Mouse (Mus musculus) adrenal gland, adult 2 months (tissue): ENCODE data around the gene Casz1. TPM values are rescaled to one million over a fixed set of nuclear protein-coding genes. Genes with fewer than 3 reads are reported as not detected.

Source experiments
- DNase-seq: peaks from one replicate; pipeline ENCODE4 v3.0.0; 2021
- polyA plus RNA-seq: library from polyadenylated mRNA; depleted of rRNA; stranded (reverse); fragments of >200 nt; gene quantifications from 2 replicates; pipeline ENCODE4 v1.2.3, GENCODE M21; 2012
- total RNA-seq, 2 experiments: library from RNA; stranded (reverse); gene quantifications; 2 replicates each; pipeline ENCODE4 v1.2.3; 2021

The Casz1 gene
- total and polyA plus RNA-seq, 3 experiments: 4.3 to 7.4 (median 5.5) TPM

GRCm38 (mm10) chr4:148844921-148845320 lies 40.7 kb downstream of the Casz1 start:
- no peak for DNase-seq

GRCm38 (mm10) chr4:148846203-148846602 lies 42.0 kb downstream of the Casz1 start:
- DNase-seq: peak; percentile 83

GRCm38 (mm10) chr4:148846724-148847123 lies 42.5 kb downstream of the Casz1 start:
- no peak for DNase-seq

GRCm38 (mm10) chr4:148847636-148848035 lies 43.4 kb downstream of the Casz1 start:
- no peak for DNase-seq

- DNase-seq: no peak
Measured at GRCm38 (mm10) chr4:148849437-148849836, 45.2 kb downstream of the Casz1 start.

GRCm38 (mm10) chr4:148853057-148853456 lies 48.8 kb downstream of the Casz1 start:
- no peak for DNase-seq

GRCm38 (mm10) chr4:148854093-148854492 lies 49.9 kb downstream of the Casz1 start:
- no peak for DNase-seq

- no peak for DNase-seq
Measured at GRCm38 (mm10) chr4:148855527-148855926, 51.3 kb downstream of the Casz1 start.

GRCm38 (mm10) chr4:148856216-148856615 lies 52.0 kb downstream of the Casz1 start:
- DNase-seq: no peak

GRCm38 (mm10) chr4:148857398-148858084 lies 53.3 kb downstream of the Casz1 start:
- DNase-seq: no peak

- peak; percentile 54 for DNase-seq
Measured at GRCm38 (mm10) chr4:148858194-148858593, 54.0 kb downstream of the Casz1 start.

GRCm38 (mm10) chr4:148859415-148859814 lies 55.2 kb downstream of the Casz1 start:
- no peak for DNase-seq

- no peak for DNase-seq
Measured at GRCm38 (mm10) chr4:148859906-148860491, 55.8 kb downstream of the Casz1 start.

GRCm38 (mm10) chr4:148860636-148861035 lies 56.4 kb downstream of the Casz1 start:
- DNase-seq: no peak

- no peak for DNase-seq
Measured at GRCm38 (mm10) chr4:148866812-148867470, 62.7 kb downstream of the Casz1 start.

GRCm38 (mm10) chr4:148867721-148868397 lies 63.6 kb downstream of the Casz1 start:
- DNase-seq: peak; percentile 66

GRCm38 (mm10) chr4:148869566-148869965 lies 65.3 kb downstream of the Casz1 start:
- DNase-seq: peak; percentile 74

GRCm38 (mm10) chr4:148870496-148870895 lies 66.3 kb downstream of the Casz1 start:
- DNase-seq: no peak

GRCm38 (mm10) chr4:148871751-148872334 lies 67.6 kb downstream of the Casz1 start:
- peak; percentile 89 for DNase-seq

- DNase-seq: no peak
Measured at GRCm38 (mm10) chr4:148872372-148872771, 68.1 kb downstream of the Casz1 start.

- peak; percentile 46 for DNase-seq
Measured at GRCm38 (mm10) chr4:148872783-148873182, 68.6 kb downstream of the Casz1 start.

GRCm38 (mm10) chr4:148876166-148876565 lies 71.9 kb downstream of the Casz1 start:
- DNase-seq: no peak
